Mouse (Mus musculus): ENCODE data around the gene Apoc3. TPM values are rescaled to one million over a fixed set of nuclear protein-coding genes. Genes with fewer than 3 reads are reported as not detected.

The Apoc3 gene
- polyA plus RNA-seq, 1 experiment from 2014 or later, result not detected

GRCm38 (mm10) chr9:46261131-46261530 is 25.7 kb upstream of the Apoc3 start:
- H3K9ac ChIP-seq (ENCODE audit: low read length), result no peak overlapping the region
- DNase-seq (ENCODE audit: low spot score), result no peak
- H3K4me1 ChIP-seq (replicated peaks; ENCODE audit: control insufficient read depth, insufficient read depth, low read length), result no peaks in the 10 kb centered on the region
- H3K4me3 ChIP-seq (ENCODE audit: low read depth, low read length), result no peak overlapping the region
- ATAC-seq (replicated peaks; ENCODE audit: low FRiP score), result no peak
- 89% methylated on average over 7 of the region's 7 CpGs for WGBS
- no peaks in the 10 kb centered on the region for H3K36me3 ChIP-seq (ENCODE audit: control insufficient read depth, insufficient read depth, low read length)
- no peaks in the 10 kb centered on the region for H3K9me3 ChIP-seq (ENCODE audit: control insufficient read depth, low read length)
- H3K4me2 ChIP-seq (ENCODE audit: low read depth, low read length, severe bottlenecking), result no peak overlapping the region
- H3K27me3 ChIP-seq (ENCODE audit: control insufficient read depth, insufficient read depth, low read length), result no peaks in the 10 kb centered on the region
- no peak overlapping the region for H3K27ac ChIP-seq (ENCODE audit: low read depth, low read length)

- Histone ChIP-seq H3K9me3 (ENCODE audit: control insufficient read depth, low read length) (no peaks in the 10 kb centered on the region), H3K4me1 (replicated peaks; ENCODE audit: control insufficient read depth, insufficient read depth, low read length) (no peaks in the 10 kb centered on the region), H3K4me3 (ENCODE audit: low read depth, low read length) (no peak overlapping the region), H3K4me2 (ENCODE audit: low read depth, low read length, severe bottlenecking) (no peak overlapping the region), H3K9ac (ENCODE audit: low read length) (no peak overlapping the region), H3K36me3 (ENCODE audit: control insufficient read depth, insufficient read depth, low read length) (no peaks in the 10 kb centered on the region), H3K27ac (ENCODE audit: low read depth, low read length) (no peak overlapping the region), H3K27me3 (ENCODE audit: control insufficient read depth, insufficient read depth, low read length) (no peaks in the 10 kb centered on the region)
- ATAC-seq (replicated peaks; ENCODE audit: low FRiP score) (no peak), DNase-seq (ENCODE audit: low spot score) (no peak)
- WGBS, result 87% methylated on average over 6 of the region's 6 CpGs
Measured at GRCm38 (mm10) chr9:46259111-46259510, 23.7 kb upstream of the Apoc3 start.

GRCm38 (mm10) chr9:46257546-46257945 is 22.1 kb upstream of the Apoc3 start:
- Histone ChIP-seq H3K4me3 (ENCODE audit: low read depth, low read length) (no peak overlapping the region), H3K36me3 (ENCODE audit: control insufficient read depth, insufficient read depth, low read length) (no peaks in the 10 kb centered on the region), H3K9ac (ENCODE audit: low read length) (no peak overlapping the region), H3K9me3 (ENCODE audit: control insufficient read depth, low read length) (no peaks in the 10 kb centered on the region), H3K27me3 (ENCODE audit: control insufficient read depth, insufficient read depth, low read length) (no peaks in the 10 kb centered on the region), H3K4me2 (ENCODE audit: low read depth, low read length, severe bottlenecking) (no peak overlapping the region), H3K4me1 (replicated peaks; ENCODE audit: control insufficient read depth, insufficient read depth, low read length) (no peaks in the 10 kb centered on the region), H3K27ac (ENCODE audit: low read depth, low read length) (no peak overlapping the region)
- DNase-seq (ENCODE audit: low spot score) (no peak), ATAC-seq (replicated peaks; ENCODE audit: low FRiP score) (no peak)
- 87% methylated on average over 3 of the region's 3 CpGs for WGBS

GRCm38 (mm10) chr9:46256658-46257385 is 21.4 kb upstream of the Apoc3 start:
- Histone ChIP-seq H3K9ac (ENCODE audit: low read length) (no peak overlapping the region), H3K4me1 (replicated peaks; ENCODE audit: control insufficient read depth, insufficient read depth, low read length) (no peaks in the 10 kb centered on the region), H3K27me3 (ENCODE audit: control insufficient read depth, insufficient read depth, low read length) (no peaks in the 10 kb centered on the region), H3K9me3 (ENCODE audit: control insufficient read depth, low read length) (no peaks in the 10 kb centered on the region), H3K4me2 (ENCODE audit: low read depth, low read length, severe bottlenecking) (no peak overlapping the region), H3K27ac (ENCODE audit: low read depth, low read length) (no peak overlapping the region), H3K36me3 (ENCODE audit: control insufficient read depth, insufficient read depth, low read length) (no peaks in the 10 kb centered on the region), H3K4me3 (ENCODE audit: low read depth, low read length) (no peak overlapping the region)
- ATAC-seq (replicated peaks; ENCODE audit: low FRiP score) (no peak), DNase-seq (ENCODE audit: low spot score) (no peak)
- 91% methylated on average over 10 of the region's 10 CpGs for WGBS

GRCm38 (mm10) chr9:46256177-46256576 is 20.7 kb upstream of the Apoc3 start:
- WGBS, result 89% methylated on average over 7 of the region's 7 CpGs
- ATAC-seq (replicated peaks; ENCODE audit: low FRiP score), result no peak
- Histone ChIP-seq H3K9ac (ENCODE audit: low read length) (no peak overlapping the region), H3K4me3 (ENCODE audit: low read depth, low read length) (no peak overlapping the region), H3K4me1 (replicated peaks; ENCODE audit: control insufficient read depth, insufficient read depth, low read length) (no peaks in the 10 kb centered on the region), H3K27ac (ENCODE audit: low read depth, low read length) (no peak overlapping the region), H3K4me2 (ENCODE audit: low read depth, low read length, severe bottlenecking) (no peak overlapping the region), H3K36me3 (ENCODE audit: control insufficient read depth, insufficient read depth, low read length) (no peaks in the 10 kb centered on the region), H3K27me3 (ENCODE audit: control insufficient read depth, insufficient read depth, low read length) (no peaks in the 10 kb centered on the region), H3K9me3 (ENCODE audit: control insufficient read depth, low read length) (no peaks in the 10 kb centered on the region)
- DNase-seq (ENCODE audit: low spot score), result no peak

GRCm38 (mm10) chr9:46246752-46247324 is 11.4 kb upstream of the Apoc3 start:
- Histone ChIP-seq H3K4me1 (replicated peaks; ENCODE audit: control insufficient read depth, insufficient read depth, low read length) (no peaks in the 10 kb centered on the region), H3K27me3 (ENCODE audit: control insufficient read depth, insufficient read depth, low read length) (no peaks in the 10 kb centered on the region), H3K9ac (ENCODE audit: low read length) (no peak overlapping the region), H3K9me3 (ENCODE audit: control insufficient read depth, low read length) (no peaks in the 10 kb centered on the region), H3K4me3 (ENCODE audit: low read depth, low read length) (no peak overlapping the region), H3K36me3 (ENCODE audit: control insufficient read depth, insufficient read depth, low read length) (no peaks in the 10 kb centered on the region), H3K4me2 (ENCODE audit: low read depth, low read length, severe bottlenecking) (no peak overlapping the region), H3K27ac (ENCODE audit: low read depth, low read length) (no peak overlapping the region)
- peak; percentile 80 for DNase-seq (ENCODE audit: low spot score)
- 26% methylated on average over 11 of the region's 11 CpGs for WGBS
- 0 out of 2 replicates have a peak, but pooled peaks have one; percentile 53 for ATAC-seq (replicated peaks; ENCODE audit: low FRiP score)

- WGBS, result 58% methylated on average over 8 of the region's 8 CpGs
- no peak overlapping the region for H3K4me2 ChIP-seq (ENCODE audit: low read depth, low read length, severe bottlenecking)
- DNase-seq (ENCODE audit: low spot score), result no peak
- ATAC-seq (replicated peaks; ENCODE audit: low FRiP score), result no peak
- no peak overlapping the region for H3K4me3 ChIP-seq (ENCODE audit: low read depth, low read length)
- no peaks in the 10 kb centered on the region for H3K4me1 ChIP-seq (replicated peaks; ENCODE audit: control insufficient read depth, insufficient read depth, low read length)
- H3K9me3 ChIP-seq (ENCODE audit: control insufficient read depth, low read length), result no peaks in the 10 kb centered on the region
- H3K27ac ChIP-seq (ENCODE audit: low read depth, low read length), result no peak overlapping the region
- no peaks in the 10 kb centered on the region for H3K36me3 ChIP-seq (ENCODE audit: control insufficient read depth, insufficient read depth, low read length)
- no peak overlapping the region for H3K9ac ChIP-seq (ENCODE audit: low read length)
- H3K27me3 ChIP-seq (ENCODE audit: control insufficient read depth, insufficient read depth, low read length), result no peaks in the 10 kb centered on the region
Measured at GRCm38 (mm10) chr9:46243584-46243983, 8.1 kb upstream of the Apoc3 start.

GRCm38 (mm10) chr9:46243122-46243521 is 7.7 kb upstream of the Apoc3 start:
- Histone ChIP-seq H3K27ac (ENCODE audit: low read depth, low read length) (no peak overlapping the region), H3K4me3 (ENCODE audit: low read depth, low read length) (no peak overlapping the region)
- WGBS, result 80% methylated on average over 4 of the region's 4 CpGs

GRCm38 (mm10) chr9:46241818-46242217 is 6.4 kb upstream of the Apoc3 start:
- no peak for ATAC-seq (replicated peaks; ENCODE audit: low FRiP score)
- 70% methylated on average over 2 of the region's 2 CpGs for WGBS

More at GRCm38 (mm10) chr9:46243122-46243521, 7.7 kb upstream of the Apoc3 start:
- Histone ChIP-seq H3K36me3 (ENCODE audit: control insufficient read depth, insufficient read depth, low read length) (no peaks in the 10 kb centered on the region), H3K9ac (ENCODE audit: low read length) (no peak overlapping the region), H3K9me3 (ENCODE audit: control insufficient read depth, low read length) (no peaks in the 10 kb centered on the region), H3K4me2 (ENCODE audit: low read depth, low read length, severe bottlenecking) (no peak overlapping the region), H3K4me1 (replicated peaks; ENCODE audit: control insufficient read depth, insufficient read depth, low read length) (no peaks in the 10 kb centered on the region), H3K27me3 (ENCODE audit: control insufficient read depth, insufficient read depth, low read length) (no peaks in the 10 kb centered on the region)
- DNase-seq (ENCODE audit: low spot score) (no peak), ATAC-seq (replicated peaks; ENCODE audit: low FRiP score) (no peak)

More at GRCm38 (mm10) chr9:46241818-46242217, 6.4 kb upstream of the Apoc3 start:
- Histone ChIP-seq H3K9ac (ENCODE audit: low read length) (no peak overlapping the region), H3K27ac (ENCODE audit: low read depth, low read length) (no peak overlapping the region), H3K27me3 (ENCODE audit: control insufficient read depth, insufficient read depth, low read length) (no peaks in the 10 kb centered on the region), H3K4me2 (ENCODE audit: low read depth, low read length, severe bottlenecking) (no peak overlapping the region), H3K36me3 (ENCODE audit: control insufficient read depth, insufficient read depth, low read length) (no peaks in the 10 kb centered on the region), H3K9me3 (ENCODE audit: control insufficient read depth, low read length) (no peaks in the 10 kb centered on the region), H3K4me1 (replicated peaks; ENCODE audit: control insufficient read depth, insufficient read depth, low read length) (no peaks in the 10 kb centered on the region), H3K4me3 (ENCODE audit: low read depth, low read length) (no peak overlapping the region)
- DNase-seq (ENCODE audit: low spot score), result no peak

Data from forebrain, embryonic 11.5 days (tissue).